Comparison of ENCODE assay signal across 9 mouse cellular contexts in genomic region chr12:84100071-84100470, GRCm38 (mm10). TPM values are rescaled to one million over a fixed set of nuclear protein-coding genes. Genes with fewer than 3 reads are reported as not detected.
DNase-seq lines count a peak whose midpoint lies in the region; ATAC-seq and TF ChIP-seq lines count a peak whose summit lies in the region.
"Had no signal": no experiment of that assay in that cellular context is flagged by ENCODE, and none has a peak within 500 bp of the region (broad histone marks: within the 10 kb centered on the region; RNA-seq: fewer than 3 reads in every experiment).

No protein-coding gene starts in this region.

- no peak overlapping the region for H3K9ac ChIP-seq in lung, postnatal 0 days (replicated peaks; ENCODE audit: low read depth)
- H3K9ac ChIP-seq in limb, embryonic 12.5 days (replicated peaks), result no peak overlapping the region
- H3K9ac ChIP-seq in stomach, embryonic 15.5 days, result no peak overlapping the region

- peak; percentile 4 for DNase-seq in embryo, embryonic 10.5 days (ENCODE audit: low spot score)
- no peak for DNase-seq in embryo, embryonic 11 days
- peak; percentile 58 for DNase-seq in lung, postnatal 0 days (ENCODE audit: low spot score)
- DNase-seq in lung, postnatal 14 days, result no peak
- DNase-seq in frontal cortex, postnatal 25 days (ENCODE audit: low spot score in 2 of 2), result no peak
- no peak for DNase-seq in right cerebral cortex, postnatal 4 days

- no peak overlapping the region for H3K4me3 ChIP-seq in lung, postnatal 0 days (ENCODE audit: low read depth, low read length)
- no peak overlapping the region for H3K4me3 ChIP-seq in limb, embryonic 12.5 days (replicated peaks)
- H3K4me3 ChIP-seq in stomach, embryonic 15.5 days (replicated peaks), result peak overlapping the region; percentile 52; the same call in 1 of the 2 replicates

- TF ChIP-seq EP300 in lung, postnatal 0 days (IDR thresholded peaks at IDR 0.05), result no peak

- ATAC-seq in lung, postnatal 0 days, result no peak
- ATAC-seq in limb, embryonic 12.5 days (ENCODE audit: insufficient number of reproducible peaks, insufficient read depth, low FRiP score, low TSS enrichment, low read depth), result no peak
- no peak for ATAC-seq in stomach, embryonic 15.5 days (ENCODE audit: insufficient read depth, low FRiP score, low read depth)

- 0 out of 2 replicates have a peak overlapping the region, but pooled peaks have one; percentile 76 for H3K4me2 ChIP-seq in lung, postnatal 0 days (replicated peaks; ENCODE audit: low read depth, low read length)
- H3K4me2 ChIP-seq in limb, embryonic 12.5 days, result peak overlapping the region; percentile 74; the same call in 1 of the 2 replicates
- H3K4me2 ChIP-seq in stomach, embryonic 15.5 days, result peak overlapping the region; percentile 83

- no peaks in the 10 kb centered on the region for H3K36me3 ChIP-seq in lung, postnatal 0 days (ENCODE audit: insufficient read depth, low read length)
- H3K36me3 ChIP-seq in limb, embryonic 12.5 days, result no peaks in the 10 kb centered on the region
- H3K36me3 ChIP-seq in stomach, embryonic 15.5 days, result no peaks in the 10 kb centered on the region

- no peak overlapping the region for H3K27ac ChIP-seq in lung, postnatal 0 days (ENCODE audit: low read length)
- H3K27ac ChIP-seq in limb, embryonic 12.5 days, result no peak overlapping the region
- no peak overlapping the region for H3K27ac ChIP-seq in stomach, embryonic 15.5 days

- 0% methylated on average over 1 of the region's 1 CpGs for WGBS in lung, postnatal 0 days
- WGBS in limb, embryonic 12.5 days, result 71% methylated on average over 1 of the region's 1 CpGs
- WGBS in stomach, embryonic 15.5 days, result 65% methylated on average over 1 of the region's 1 CpGs

- no peak for TF ChIP-seq CTCF in lung, postnatal 0 days (IDR thresholded peaks at IDR 0.05)

- H3K9me3 ChIP-seq in lung, postnatal 0 days (ENCODE audit: low read length), result no peaks in the 10 kb centered on the region
- peaks cover 6% of the 10 kb centered on the region; the same call in 1 of the 2 replicates for H3K9me3 ChIP-seq in limb, embryonic 12.5 days
- H3K9me3 ChIP-seq in stomach, embryonic 15.5 days, result no peaks in the 10 kb centered on the region

- no peaks in the 10 kb centered on the region for H3K27me3 ChIP-seq in lung, postnatal 0 days (replicated peaks; ENCODE audit: insufficient read depth, low read length)
- no peaks in the 10 kb centered on the region for H3K27me3 ChIP-seq in limb, embryonic 12.5 days
- no peaks in the 10 kb centered on the region for H3K27me3 ChIP-seq in stomach, embryonic 15.5 days (replicated peaks)

- no peaks in the 10 kb centered on the region for H3K4me1 ChIP-seq in lung, postnatal 0 days (ENCODE audit: insufficient read depth, low read depth, low read length)
- no peaks in the 10 kb centered on the region for H3K4me1 ChIP-seq in limb, embryonic 12.5 days (replicated peaks)
- no peaks in the 10 kb centered on the region for H3K4me1 ChIP-seq in stomach, embryonic 15.5 days

RNA-seq across cellular contexts. Expression of gene Acot6, which starts 0.4 kb away (rescaled TPM):
- 1.1 and 1.3 TPM in 2 replicates for polyA plus RNA-seq in lung, postnatal 0 days (2015; fragmentation: Nextera tagmentation; extraction: Ambion mirVana)
- 0.83 and 0.98 TPM in 2 replicates for polyA plus RNA-seq in limb, embryonic 12.5 days (2016; fragmentation: Nextera tagmentation; extraction: Ambion mirVana)
- 1.6 and 1.7 TPM in 2 replicates for polyA plus RNA-seq in stomach, embryonic 15.5 days (2015; fragmentation: Nextera tagmentation; extraction: Ambion mirVana)

RNA-seq across cellular contexts. Expression of gene Dnal1, which starts 14.1 kb away (rescaled TPM):
- 3.1 and 4.5 TPM in 2 replicates for polyA plus RNA-seq in lung, postnatal 0 days (2015; fragmentation: Nextera tagmentation; extraction: Ambion mirVana)
- 6.2 and 7.7 TPM in 2 replicates for polyA plus RNA-seq in limb, embryonic 12.5 days (2016; fragmentation: Nextera tagmentation; extraction: Ambion mirVana)
- polyA plus RNA-seq in stomach, embryonic 15.5 days (2015; fragmentation: Nextera tagmentation; extraction: Ambion mirVana), result 3.9 and 5.3 TPM in 2 replicates

RNA-seq across cellular contexts. Expression of gene Acot5, which starts 30.9 kb away (rescaled TPM):
- not detected in 2 replicates for polyA plus RNA-seq in lung, postnatal 0 days (2015; fragmentation: Nextera tagmentation; extraction: Ambion mirVana)
- polyA plus RNA-seq in limb, embryonic 12.5 days (2016; fragmentation: Nextera tagmentation; extraction: Ambion mirVana), result not detected in 2 replicates
- polyA plus RNA-seq in stomach, embryonic 15.5 days (2015; fragmentation: Nextera tagmentation; extraction: Ambion mirVana), result 0.14 TPM in 1 of 2 replicates, not detected in the other
- polyA plus RNA-seq: C2C12 had no signal

RNA-seq across cellular contexts. Expression of gene Acot3, which starts 48.1 kb away (rescaled TPM):
- not detected in 2 replicates for polyA plus RNA-seq in lung, postnatal 0 days (2015; fragmentation: Nextera tagmentation; extraction: Ambion mirVana)
- polyA plus RNA-seq in limb, embryonic 12.5 days (2016; fragmentation: Nextera tagmentation; extraction: Ambion mirVana), result 0.59 and 0.66 TPM in 2 replicates
- polyA plus RNA-seq in stomach, embryonic 15.5 days (2015; fragmentation: Nextera tagmentation; extraction: Ambion mirVana), result 0.68 and 1.3 TPM in 2 replicates
- polyA plus RNA-seq: C2C12 had no signal

RNA-seq across cellular contexts. Expression of gene Pnma1, which starts 48.2 kb away (rescaled TPM):
- 1.9 and 2.9 TPM in 2 replicates for polyA plus RNA-seq in lung, postnatal 0 days (2015; fragmentation: Nextera tagmentation; extraction: Ambion mirVana)
- polyA plus RNA-seq in limb, embryonic 12.5 days (2016; fragmentation: Nextera tagmentation; extraction: Ambion mirVana), result 1.2 and 1.3 TPM in 2 replicates
- 0.76 and 0.94 TPM in 2 replicates for polyA plus RNA-seq in stomach, embryonic 15.5 days (2015; fragmentation: Nextera tagmentation; extraction: Ambion mirVana)

Comparison
In these comparisons a context has a peak if more than half of its experiments do, and no peak if none do; other contexts are left out.
1. DNase-seq: peak in embryo, embryonic 10.5 days (single experiment) and lung, postnatal 0 days (single experiment); none in embryo, embryonic 11 days (single experiment), lung, postnatal 14 days (single experiment), frontal cortex, postnatal 25 days (0 of 2) and right cerebral cortex, postnatal 4 days (single experiment).
2. Peak in every context shown above with its lines, with median percentiles within 50 percentile points of each other: H3K4me2 ChIP-seq.